Mouse (Mus musculus) MEL (cell line): ENCODE measurements around the gene Fgf13. TPM values are rescaled to one million over a fixed set of nuclear protein-coding genes. Genes with fewer than 3 reads are reported as not detected.

Experiments used
- DNase-seq: peaks from one replicate; pipeline ENCODE4 v3.0.0; 2011; ENCODE audit warnings: low read depth, low spot score
- H3K27ac ChIP-seq: 2 replicates; pipeline ENCODE4 v1.5.1; 2012; ENCODE audit warnings: low read depth, mild to moderate bottlenecking, control low read depth, low read length, moderate library complexity; ENCODE audit not compliant: control insufficient read depth
- H3K27me3 ChIP-seq, 2 experiments: fragments of 150-350 bp in 1 of 2; sonication (generic) in 1 of 2; 2 replicates each; pipeline ENCODE4 v1.6.1; 2012; ENCODE audit warnings: low read length in 2 of 2, mild to moderate bottlenecking in 2 of 2, improper control_type of control experiment in 1 of 2, moderate library complexity in 1 of 2; ENCODE audit not compliant: insufficient read depth in 2 of 2, control insufficient read depth in 1 of 2
- H3K36me3 ChIP-seq, 2 experiments: 2 replicates each; pipeline ENCODE4 v1.6.1; 2012 to 2014; ENCODE audit warnings: low read length in 2 of 2, improper control_type of control experiment in 1 of 2, inconsistent platforms in 1 of 2, mild to moderate bottlenecking in 1 of 2; ENCODE audit not compliant: insufficient read depth in 2 of 2, control insufficient read depth in 1 of 2
- H3K4me1 ChIP-seq, 2 experiments: fragments of 150-350 bp in 1 of 2; sonication (generic) in 1 of 2; 2 replicates each; pipeline ENCODE4 v1.6.1; 2012; ENCODE audit warnings: low read length in 2 of 2, improper control_type of control experiment in 1 of 2, mild to moderate bottlenecking in 1 of 2; ENCODE audit not compliant: insufficient read depth in 2 of 2, control insufficient read depth in 1 of 2
- H3K4me3 ChIP-seq, 2 experiments: fragments of 150-350 bp in 1 of 2; sonication (generic) in 1 of 2; 2 replicates each; pipeline ENCODE4 v1.5.1; 2012; ENCODE audit warnings: low read depth in 2 of 2, low read length in 2 of 2, mild to moderate bottlenecking in 2 of 2, moderate library complexity in 2 of 2, control low read depth in 1 of 2, improper control_type of control experiment in 1 of 2; ENCODE audit not compliant: control insufficient read depth in 1 of 2, insufficient read depth in 1 of 2
- H3K79me2 ChIP-seq: 2 replicates; pipeline ENCODE4 v1.6.1; 2012; ENCODE audit warnings: mild to moderate bottlenecking, low read length, moderate library complexity; ENCODE audit not compliant: control insufficient read depth, poor library complexity, insufficient read depth
- H3K9ac ChIP-seq: 2 replicates; pipeline ENCODE4 v1.6.1; 2012; ENCODE audit warnings: low read depth, mild to moderate bottlenecking, control low read depth, low read length, moderate library complexity; ENCODE audit not compliant: control insufficient read depth, poor library complexity, severe bottlenecking
- H3K9me3 ChIP-seq: fragments of 150-350 bp; sonication (generic); replicated peaks from 2 replicates; pipeline ENCODE4 v1.6.1; 2012; ENCODE audit warnings: mild to moderate bottlenecking, low read length, improper control_type of control experiment, moderate library complexity; ENCODE audit not compliant: insufficient read depth
- CTCF ChIP-seq, 3 experiments: IDR thresholded peaks in 2 of 3; conservative IDR thresholded peaks in 1 of 3; 2 replicates each; pipeline ENCODE4 v1.5.1; 2011 to 2012; ENCODE audit warnings: low read length in 3 of 3, low read depth in 2 of 3, mild to moderate bottlenecking in 2 of 3, improper control_type of control experiment in 1 of 3, inconsistent platforms in 1 of 3, mixed read lengths in 1 of 3, moderate library complexity in 1 of 3; ENCODE audit not compliant: control insufficient read depth in 1 of 3, insufficient read depth in 1 of 3, poor library complexity in 1 of 3, severe bottlenecking in 1 of 3
- GABPA ChIP-seq: IDR thresholded peaks from 2 replicates; pipeline ENCODE4 v1.6.1; 2012; ENCODE audit warnings: low read depth, mild to moderate bottlenecking, inconsistent platforms, low read length, improper control_type of control experiment, moderate library complexity
- MYB ChIP-seq: IDR thresholded peaks from 2 replicates; pipeline ENCODE4 v1.6.1; 2011; ENCODE audit warnings: mild to moderate bottlenecking, low read depth, low read length, improper control_type of control experiment
- MYC ChIP-seq: IDR thresholded peaks from 2 replicates; pipeline ENCODE4 v1.6.1; 2011; ENCODE audit warnings: low read depth, mild to moderate bottlenecking, low read length, improper control_type of control experiment, moderate library complexity
- NRF1 ChIP-seq: IDR thresholded peaks from 2 replicates; pipeline ENCODE4 v1.6.1; 2014; ENCODE audit warnings: low read depth, mild to moderate bottlenecking, inconsistent platforms, low read length, improper control_type of control experiment, moderate library complexity; ENCODE audit not compliant: poor library complexity, insufficient read depth, severe bottlenecking
- POLR2AphosphoS5 ChIP-seq: IDR thresholded peaks from 2 replicates; pipeline ENCODE4 v1.6.1; 2012; ENCODE audit warnings: low read depth, borderline replicate concordance, mild to moderate bottlenecking, inconsistent platforms, low read length, moderate library complexity, mixed read lengths
- RAD21 ChIP-seq: IDR thresholded peaks from 2 replicates; pipeline ENCODE4 v1.6.1; 2011; ENCODE audit warnings: mild to moderate bottlenecking, low read depth, low read length, improper control_type of control experiment
- SIN3A ChIP-seq: IDR thresholded peaks from 2 replicates; pipeline ENCODE4 v1.6.1; 2012; ENCODE audit warnings: low read length, improper control_type of control experiment, inconsistent platforms
- SMC3 ChIP-seq: IDR thresholded peaks from 2 replicates; pipeline ENCODE4 v1.6.1; 2011; ENCODE audit warnings: low read depth, low read length, improper control_type of control experiment
- TAL1 ChIP-seq: IDR thresholded peaks from 2 replicates; pipeline ENCODE4 v1.6.1; 2012; ENCODE audit warnings: mild to moderate bottlenecking, inconsistent platforms, low read length, moderate library complexity, mixed read lengths
- UBTF ChIP-seq: IDR thresholded peaks from 2 replicates; pipeline ENCODE4 v1.6.1; 2012; ENCODE audit warnings: low read depth, mild to moderate bottlenecking, inconsistent platforms, low read length, improper control_type of control experiment, moderate library complexity, borderline replicate concordance; ENCODE audit not compliant: insufficient read depth
- USF1 ChIP-seq: IDR thresholded peaks from 2 replicates; pipeline ENCODE4 v1.6.1; 2014; ENCODE audit warnings: low read depth, mild to moderate bottlenecking, inconsistent platforms, low read length, improper control_type of control experiment, moderate library complexity
- USF2 ChIP-seq, 2 experiments: IDR thresholded peaks; 2 replicates each; pipeline ENCODE4 v1.6.1; 2011 to 2012; ENCODE audit warnings: improper control_type of control experiment in 2 of 2, low read length in 2 of 2, borderline replicate concordance in 1 of 2, inconsistent platforms in 1 of 2, low read depth in 1 of 2, mild to moderate bottlenecking in 1 of 2; ENCODE audit not compliant: insufficient read depth in 1 of 2
- ZC3H11A ChIP-seq: IDR thresholded peaks from 2 replicates; pipeline ENCODE4 v1.6.1; 2012; ENCODE audit warnings: low read depth, mild to moderate bottlenecking, inconsistent platforms, low read length, improper control_type of control experiment
- ZMIZ1 ChIP-seq: IDR thresholded peaks from 2 replicates; pipeline ENCODE4 v1.6.1; 2012; ENCODE audit warnings: low read depth, mild to moderate bottlenecking, inconsistent platforms, low read length, improper control_type of control experiment, moderate library complexity
- polyA plus RNA-seq, 2 experiments: library from polyadenylated mRNA; stranded (reverse) in 1 of 2; unstranded in 1 of 2; fragments of >175 nt in 1 of 2; fragments of >200 nt in 1 of 2; gene quantifications; 2 replicates each; pipeline versions ENCODE4 v1.2.1 to v1.2.4; 2012; ENCODE audit warnings: low replicate concordance in 2 of 2, low read depth in 1 of 2; ENCODE audit not compliant: insufficient read length in 2 of 2, insufficient read depth in 1 of 2, missing spikeins in 1 of 2
- total RNA-seq: library from RNA; depleted of rRNA; stranded (reverse); fragments of 300-350 nt; gene quantifications from 2 replicates; pipeline ENCODE4 v1.2.3, GENCODE M21; 2012

Gene Fgf13
- total and polyA plus RNA-seq, 3 experiments = not detected

- H3K36me3 ChIP-seq = no peaks in the 10 kb centered on the region
- no peaks in the 10 kb centered on the region for H3K79me2 ChIP-seq
These were observed 390.2 kb downstream of the Fgf13 start for GRCm38 (mm10) chrX:59177653-59178052.

GRCm38 (mm10) chrX:59172200-59172599 is 395.7 kb downstream of the Fgf13 start:
- Histone ChIP-seq H3K27ac (no peak overlapping the region), H3K9ac (no peak overlapping the region), H3K4me1 (no peaks in the 10 kb centered on the region), H3K4me3 (no peak overlapping the region), H3K79me2 (no peaks in the 10 kb centered on the region), H3K27me3 (no peaks in the 10 kb centered on the region), H3K9me3 (no peaks in the 10 kb centered on the region), H3K36me3 (no peaks in the 10 kb centered on the region)
- peak; percentile 15 for DNase-seq
- peak in 2 of 3 experiments; percentile 61 to 62; a peak in 4 of 6 replicates for TF ChIP-seq CTCF (IDR thresholded peaks at IDR 0.05 in 2 of 3, conservative IDR thresholded peaks at IDR 0.05 in 1 of 3; ENCODE audit: control insufficient read depth in 1 of 3, insufficient read depth in 1 of 3, low read depth in 2 of 3, low read length in 3 of 3, poor library complexity in 1 of 3, severe bottlenecking in 1 of 3)
- TF ChIP-seq MYB = no peak
- TF ChIP-seq UBTF = no peak
- TF ChIP-seq USF1 = no peak
- TF ChIP-seq MYC = no peak
- peak; percentile 70 for TF ChIP-seq RAD21
- TF ChIP-seq ZC3H11A = peak; percentile 43
- peak; percentile 69 for TF ChIP-seq SMC3

More at GRCm38 (mm10) chrX:59177653-59178052, 390.2 kb downstream of the Fgf13 start:
- DNase-seq = no peak
- H3K4me1 ChIP-seq = no peaks in the 10 kb centered on the region
- TF ChIP-seq NRF1 (no peak), SIN3A (no peak), USF2 (IDR thresholded peaks at IDR 0.05; ENCODE audit: borderline replicate concordance in 1 of 2, insufficient read depth in 1 of 2, low read depth in 1 of 2, low read length in 2 of 2) (no peak), POLR2AphosphoS5 (no peak), GABPA (no peak), ZMIZ1 (no peak), TAL1 (no peak), CTCF (IDR thresholded peaks at IDR 0.05 in 2 of 3, conservative IDR thresholded peaks at IDR 0.05 in 1 of 3; ENCODE audit: control insufficient read depth in 1 of 3, insufficient read depth in 1 of 3, low read depth in 2 of 3, low read length in 3 of 3, poor library complexity in 1 of 3, severe bottlenecking in 1 of 3) (no peak)
- TF ChIP-seq, all 39 proteins: peak for 0
- H3K9me3 ChIP-seq = no peaks in the 10 kb centered on the region
- H3K4me3 ChIP-seq = no peak overlapping the region
- no peak overlapping the region for H3K9ac ChIP-seq
- H3K27me3 ChIP-seq = no peaks in the 10 kb centered on the region
- H3K27ac ChIP-seq = no peak overlapping the region
